Mouse (Mus musculus): Measurements from ENCODE around the gene Gm28305. TPM values are rescaled to one million over a fixed set of nuclear protein-coding genes. Genes with fewer than 3 reads are reported as not detected.

Gm28305 gene
- polyA plus RNA-seq (2015; fragmentation: Nextera tagmentation; extraction: Ambion mirVana), result not detected in 2 replicates

GRCm38 (mm10) chr9:104040362-104040761, at the start of gene Gm28305:
Gene Gm28305 (plus strand): TSS chr9:104040662.
- H3K36me3 ChIP-seq, result peaks cover 15% of the 10 kb centered on the region; the same call in 1 of the 2 replicates

GRCm38 (mm10) chr9:103996496-103996895, 44.0 kb upstream of the Gm28305 start:
- H3K36me3 ChIP-seq, result no peaks in the 10 kb centered on the region
- H3K27ac ChIP-seq, result no peak overlapping the region
- no peak overlapping the region for H3K4me2 ChIP-seq
- H3K9me3 ChIP-seq (replicated peaks), result no peaks in the 10 kb centered on the region
- ATAC-seq (replicated peaks; ENCODE audit: insufficient number of reproducible peaks, insufficient read depth, low FRiP score, low read depth), result no peak
- H3K9ac ChIP-seq, result no peak overlapping the region
- peaks cover 11% of the 10 kb centered on the region for H3K4me1 ChIP-seq (replicated peaks)
- WGBS, result 8% methylated on average over 2 of the region's 2 CpGs
- no peaks in the 10 kb centered on the region for H3K27me3 ChIP-seq
- H3K4me3 ChIP-seq, result no peak overlapping the region

More at GRCm38 (mm10) chr9:104040362-104040761, at the start of gene Gm28305:
- no peaks in the 10 kb centered on the region for H3K9me3 ChIP-seq (replicated peaks)
- 65% methylated on average over 2 of the region's 2 CpGs for WGBS
- 0 out of 2 replicates have a peak, but pooled peaks cover 3% of the 10 kb centered on the region for H3K4me1 ChIP-seq (replicated peaks)
- H3K27ac ChIP-seq, result no peak within 1 kb of the TSS
- H3K4me2 ChIP-seq, result no peak within 1 kb of the TSS
- H3K27me3 ChIP-seq, result no peaks in the 10 kb centered on the region
- H3K4me3 ChIP-seq, result no peak within 1 kb of the TSS
- ATAC-seq (replicated peaks; ENCODE audit: insufficient number of reproducible peaks, insufficient read depth, low FRiP score, low read depth), result no peak
- H3K9ac ChIP-seq, result no peak within 1 kb of the TSS

- Histone ChIP-seq H3K36me3 (no peaks in the 10 kb centered on the region), H3K27ac (0 out of 2 replicates have a peak overlapping the region, but pooled peaks have one; percentile 89), H3K9ac (no peak overlapping the region), H3K9me3 (replicated peaks) (no peaks in the 10 kb centered on the region), H3K27me3 (no peaks in the 10 kb centered on the region), H3K4me2 (no peak overlapping the region), H3K4me3 (no peak overlapping the region), H3K4me1 (replicated peaks) (peaks cover 24% of the 10 kb centered on the region)
- no peak for ATAC-seq (replicated peaks; ENCODE audit: insufficient number of reproducible peaks, insufficient read depth, low FRiP score, low read depth)
- WGBS, result 21% methylated on average over 3 of the region's 3 CpGs
These were observed 39.9 kb upstream of the Gm28305 start for GRCm38 (mm10) chr9:104000601-104001000.

GRCm38 (mm10) chr9:104001921-104002859, 38.3 kb upstream of the Gm28305 start, which contains the start of gene Nphp3:
Gene Nphp3 (plus strand): TSS chr9:104002544.
- Histone ChIP-seq H3K9me3 (replicated peaks) (no peaks in the 10 kb centered on the region), H3K36me3 (peaks cover 8% of the 10 kb centered on the region; the same call in 1 of the 2 replicates), H3K27me3 (no peaks in the 10 kb centered on the region), H3K9ac (peak within 1 kb of the TSS; percentile 74), H3K27ac (peak within 1 kb of the TSS; percentile 89), H3K4me3 (peak within 1 kb of the TSS; percentile 84), H3K4me1 (replicated peaks) (peaks cover 24% of the 10 kb centered on the region), H3K4me2 (peak within 1 kb of the TSS; percentile 86)
- peak; percentile 98 for ATAC-seq (replicated peaks; ENCODE audit: insufficient number of reproducible peaks, insufficient read depth, low FRiP score, low read depth)
- WGBS, result under 1% methylated on average over 55 of the region's 55 CpGs

GRCm38 (mm10) chr9:104002913-104003330, 37.5 kb upstream of the Gm28305 start:
- Histone ChIP-seq H3K4me2 (peak overlapping the region; percentile 86), H3K27me3 (no peaks in the 10 kb centered on the region), H3K27ac (peak overlapping the region; percentile 89), H3K4me3 (peak overlapping the region; percentile 84), H3K9me3 (replicated peaks) (no peaks in the 10 kb centered on the region), H3K36me3 (peaks cover 8% of the 10 kb centered on the region; the same call in 1 of the 2 replicates), H3K4me1 (replicated peaks) (peaks cover 24% of the 10 kb centered on the region), H3K9ac (peak overlapping the region; percentile 74)
- ATAC-seq (replicated peaks; ENCODE audit: insufficient number of reproducible peaks, insufficient read depth, low FRiP score, low read depth), result peak; percentile 40
- WGBS, result under 1% methylated on average over 37 of the region's 37 CpGs

- no peak for ATAC-seq (replicated peaks; ENCODE audit: insufficient number of reproducible peaks, insufficient read depth, low FRiP score, low read depth)
- H3K9ac ChIP-seq, result no peak overlapping the region
- no peaks in the 10 kb centered on the region for H3K4me1 ChIP-seq (replicated peaks)
- WGBS, result 62% methylated on average over 1 of the region's 1 CpGs
- H3K36me3 ChIP-seq, result peaks cover 62% of the 10 kb centered on the region
- H3K27ac ChIP-seq, result no peak overlapping the region
- no peak overlapping the region for H3K4me3 ChIP-seq
- no peaks in the 10 kb centered on the region for H3K27me3 ChIP-seq
- no peak overlapping the region for H3K4me2 ChIP-seq
- H3K9me3 ChIP-seq (replicated peaks), result no peaks in the 10 kb centered on the region
These were observed 25.9 kb upstream of the Gm28305 start for GRCm38 (mm10) chr9:104014526-104014925.

- no peaks in the 10 kb centered on the region for H3K4me1 ChIP-seq (replicated peaks)
- H3K27ac ChIP-seq, result no peak overlapping the region
- H3K4me2 ChIP-seq, result no peak overlapping the region
- peaks cover 60% of the 10 kb centered on the region for H3K36me3 ChIP-seq
- H3K4me3 ChIP-seq, result no peak overlapping the region
- H3K27me3 ChIP-seq, result no peaks in the 10 kb centered on the region
- no peak overlapping the region for H3K9ac ChIP-seq
- no peak for ATAC-seq (replicated peaks; ENCODE audit: insufficient number of reproducible peaks, insufficient read depth, low FRiP score, low read depth)
- H3K9me3 ChIP-seq (replicated peaks), result no peaks in the 10 kb centered on the region
- WGBS, result 88% methylated on average over 10 of the region's 10 CpGs
These were observed 19.4 kb upstream of the Gm28305 start for GRCm38 (mm10) chr9:104021026-104021425.

- Histone ChIP-seq H3K36me3 (peaks cover 36% of the 10 kb centered on the region), H3K27me3 (no peaks in the 10 kb centered on the region), H3K4me1 (replicated peaks) (no peaks in the 10 kb centered on the region), H3K9me3 (replicated peaks) (no peaks in the 10 kb centered on the region), H3K27ac (no peak overlapping the region), H3K4me3 (no peak overlapping the region), H3K4me2 (no peak overlapping the region), H3K9ac (no peak overlapping the region)
- ATAC-seq (replicated peaks; ENCODE audit: insufficient number of reproducible peaks, insufficient read depth, low FRiP score, low read depth), result no peak
- WGBS, result 95% methylated on average over 8 of the region's 8 CpGs
These were observed 13.3 kb upstream of the Gm28305 start for GRCm38 (mm10) chr9:104027186-104027585.

GRCm38 (mm10) chr9:104029861-104030260, 10.6 kb upstream of the Gm28305 start:
- no peak overlapping the region for H3K4me3 ChIP-seq
- ATAC-seq (replicated peaks; ENCODE audit: insufficient number of reproducible peaks, insufficient read depth, low FRiP score, low read depth), result no peak
- H3K9ac ChIP-seq, result no peak overlapping the region
- peaks cover 27% of the 10 kb centered on the region for H3K36me3 ChIP-seq
- no peaks in the 10 kb centered on the region for H3K9me3 ChIP-seq (replicated peaks)
- no peak overlapping the region for H3K4me2 ChIP-seq
- H3K4me1 ChIP-seq (replicated peaks), result no peaks in the 10 kb centered on the region
- no peaks in the 10 kb centered on the region for H3K27me3 ChIP-seq
- no peak overlapping the region for H3K27ac ChIP-seq
- 87% methylated on average over 11 of the region's 11 CpGs for WGBS

GRCm38 (mm10) chr9:104034231-104034630, 6.2 kb upstream of the Gm28305 start:
- H3K4me2 ChIP-seq, result no peak overlapping the region
- H3K4me1 ChIP-seq (replicated peaks), result 0 out of 2 replicates have a peak, but pooled peaks cover 3% of the 10 kb centered on the region
- ATAC-seq (replicated peaks; ENCODE audit: insufficient number of reproducible peaks, insufficient read depth, low FRiP score, low read depth), result no peak
- H3K9me3 ChIP-seq (replicated peaks), result no peaks in the 10 kb centered on the region
- no peaks in the 10 kb centered on the region for H3K27me3 ChIP-seq
- no peak overlapping the region for H3K9ac ChIP-seq
- peaks cover 17% of the 10 kb centered on the region; the same call in 1 of the 2 replicates for H3K36me3 ChIP-seq
- WGBS, result 83% methylated on average over 8 of the region's 8 CpGs
- H3K4me3 ChIP-seq, result no peak overlapping the region
- H3K27ac ChIP-seq, result no peak overlapping the region

- Histone ChIP-seq H3K9me3 (replicated peaks) (no peaks in the 10 kb centered on the region), H3K36me3 (peaks cover 17% of the 10 kb centered on the region; the same call in 1 of the 2 replicates), H3K4me3 (no peak overlapping the region), H3K27me3 (no peaks in the 10 kb centered on the region), H3K4me1 (replicated peaks) (0 out of 2 replicates have a peak, but pooled peaks cover 3% of the 10 kb centered on the region), H3K9ac (no peak overlapping the region), H3K4me2 (no peak overlapping the region), H3K27ac (no peak overlapping the region)
- WGBS, result 76% methylated on average over 6 of the region's 6 CpGs
- ATAC-seq (replicated peaks; ENCODE audit: insufficient number of reproducible peaks, insufficient read depth, low FRiP score, low read depth), result no peak
These were observed 5.7 kb upstream of the Gm28305 start for GRCm38 (mm10) chr9:104034718-104035117.

Measured in heart, embryonic 15.5 days (tissue).